Mouse (Mus musculus): Measurements from ENCODE around the gene Ptpn3. TPM values are rescaled to one million over a fixed set of nuclear protein-coding genes. Genes with fewer than 3 reads are reported as not detected.

Gene Ptpn3
- polyA plus RNA-seq, 1 experiment from 2014 or later: 3.9 TPM

DNA sequence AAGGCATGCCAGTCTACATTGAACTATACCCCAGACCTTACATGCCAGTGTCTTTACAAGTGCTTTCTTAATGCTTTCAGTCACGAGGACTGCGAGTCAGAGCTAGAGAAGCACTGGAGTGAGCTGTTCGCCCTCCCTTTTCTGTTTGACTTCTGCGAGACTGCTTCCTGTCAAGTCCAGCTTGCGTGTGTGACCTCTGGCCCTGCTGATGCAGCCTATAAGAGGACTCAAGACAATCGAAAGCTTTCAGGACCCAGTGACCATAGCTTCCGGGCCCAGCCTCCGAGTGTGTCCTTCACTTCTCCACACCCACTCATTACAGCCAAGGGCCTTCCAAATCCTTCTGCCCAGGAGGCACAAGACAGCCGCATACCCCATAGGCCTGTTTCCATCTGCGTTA is 126.3 kb downstream of the Ptpn3 start:
- H3K27me3 ChIP-seq: no peaks in the 10 kb centered on the region
- ATAC-seq (ENCODE audit: low FRiP score): no peak
- 63% methylated on average over 10 of the region's 10 CpGs for WGBS

DNA sequence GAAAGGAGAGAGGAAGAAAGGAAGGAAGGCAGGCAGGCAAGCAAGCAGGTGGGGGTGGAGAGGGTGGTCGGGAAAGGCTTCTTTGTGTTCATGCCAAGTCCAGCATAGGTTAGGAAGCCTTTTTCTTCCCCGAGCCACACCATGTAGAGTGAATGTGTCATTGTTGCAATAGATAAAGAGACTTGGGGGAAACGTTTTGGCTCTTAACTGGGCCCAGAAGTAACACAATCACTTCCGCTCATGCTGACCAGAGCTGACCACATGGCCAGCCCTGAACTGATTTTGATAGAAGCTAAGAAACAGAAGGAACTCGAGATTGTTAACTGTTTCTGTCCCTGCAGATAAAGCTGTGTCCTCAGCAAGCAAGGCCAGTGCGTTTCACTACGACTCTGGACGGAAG is 128.8 kb downstream of the Ptpn3 start:
- no peaks in the 10 kb centered on the region for H3K9me3 ChIP-seq
- H3K27me3 ChIP-seq: no peaks in the 10 kb centered on the region
- H3K36me3 ChIP-seq: no peaks in the 10 kb centered on the region
- no peak for ATAC-seq (ENCODE audit: low FRiP score)
- 61% methylated on average over 8 of the region's 8 CpGs for WGBS
- H3K4me1 ChIP-seq (replicated peaks): peaks cover 13% of the 10 kb centered on the region; the same call in 1 of the 2 replicates
- H3K9ac ChIP-seq: no peak overlapping the region
- H3K4me2 ChIP-seq: no peak overlapping the region
- no peak overlapping the region for H3K27ac ChIP-seq
- no peak overlapping the region for H3K4me3 ChIP-seq

More for the DNA sequence above, 126.3 kb downstream of the Ptpn3 start:
- Histone ChIP-seq H3K4me2 (no peak overlapping the region), H3K9ac (no peak overlapping the region), H3K9me3 (no peaks in the 10 kb centered on the region), H3K36me3 (no peaks in the 10 kb centered on the region), H3K4me1 (replicated peaks) (peaks cover 13% of the 10 kb centered on the region; the same call in 1 of the 2 replicates), H3K4me3 (no peak overlapping the region), H3K27ac (no peak overlapping the region)

DNA sequence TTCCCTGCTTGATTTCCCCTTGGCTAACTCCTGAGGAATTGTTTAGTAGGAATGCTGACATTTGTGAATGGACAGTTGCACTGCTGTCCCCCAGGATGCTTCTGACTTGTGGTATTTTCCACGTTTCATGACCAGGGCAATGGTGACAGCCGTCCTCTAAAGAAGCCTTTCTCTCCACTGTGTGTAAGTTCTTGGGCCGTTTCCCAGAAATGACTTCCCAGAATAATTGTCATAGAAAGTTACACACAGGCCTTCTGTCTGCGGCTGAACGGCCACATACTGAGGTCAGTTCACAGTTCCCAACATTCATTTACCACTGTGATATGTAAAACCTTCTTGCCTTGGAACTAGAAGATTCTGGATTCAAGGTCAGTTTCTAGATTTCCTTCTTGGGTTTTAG is 129.8 kb downstream of the Ptpn3 start:
- H3K9ac ChIP-seq: no peak overlapping the region
- ATAC-seq (ENCODE audit: low FRiP score): no peak
- 60% methylated on average over 5 of the region's 5 CpGs for WGBS
- H3K4me1 ChIP-seq (replicated peaks): peaks cover 13% of the 10 kb centered on the region; the same call in 1 of the 2 replicates
- H3K27ac ChIP-seq: 0 out of 2 replicates have a peak overlapping the region, but pooled peaks have one; percentile 9
- H3K9me3 ChIP-seq: no peaks in the 10 kb centered on the region
- no peak overlapping the region for H3K4me3 ChIP-seq
- no peaks in the 10 kb centered on the region for H3K27me3 ChIP-seq
- no peak overlapping the region for H3K4me2 ChIP-seq
- no peaks in the 10 kb centered on the region for H3K36me3 ChIP-seq

DNA sequence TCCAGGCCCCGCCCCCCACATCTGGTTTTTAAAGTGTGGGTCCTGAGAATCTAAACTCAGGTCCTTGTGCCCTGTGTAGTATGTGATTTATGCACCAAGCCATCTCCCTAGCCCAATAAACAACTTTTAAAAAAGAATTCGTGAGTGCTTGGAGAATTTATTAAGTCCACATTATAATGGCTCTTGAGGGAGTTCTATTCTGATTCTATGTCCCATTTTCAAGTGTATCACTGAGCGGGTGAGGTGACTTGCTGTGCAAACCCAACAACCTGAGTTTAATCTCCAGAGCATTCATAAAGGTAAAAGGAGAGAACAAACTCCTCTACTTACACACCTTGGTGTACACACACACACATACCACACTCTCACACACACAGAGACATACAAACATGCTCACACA is 133.0 kb downstream of the Ptpn3 start:
- Histone ChIP-seq H3K27me3 (no peaks in the 10 kb centered on the region), H3K4me1 (replicated peaks) (0 out of 2 replicates have a peak, but pooled peaks cover 8% of the 10 kb centered on the region), H3K36me3 (no peaks in the 10 kb centered on the region), H3K9me3 (no peaks in the 10 kb centered on the region), H3K27ac (no peak overlapping the region), H3K4me3 (no peak overlapping the region), H3K4me2 (no peak overlapping the region), H3K9ac (no peak overlapping the region)
- WGBS: 84% methylated on average over 3 of the region's 3 CpGs
- no peak for ATAC-seq (ENCODE audit: low FRiP score)

DNA sequence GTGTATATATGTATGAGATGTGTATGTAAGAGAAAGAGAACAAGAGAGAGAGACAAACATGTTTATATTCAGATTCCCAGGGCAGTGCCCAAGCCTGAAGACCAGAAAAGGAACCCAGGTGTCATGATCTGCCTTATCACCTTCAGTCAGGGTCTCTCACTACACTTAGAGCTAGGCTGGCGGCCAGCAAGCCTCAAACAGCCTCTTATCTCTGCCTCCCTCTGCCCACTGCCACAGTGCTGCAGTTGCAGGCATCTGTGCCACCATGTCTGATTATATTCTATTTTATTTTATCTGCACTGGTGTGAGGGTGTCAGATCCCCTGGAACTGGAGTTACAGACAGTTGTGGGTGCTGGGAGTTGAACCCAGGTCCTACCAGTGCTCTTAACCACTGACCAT is 133.4 kb downstream of the Ptpn3 start:
- no peak overlapping the region for H3K9ac ChIP-seq
- H3K9me3 ChIP-seq: no peaks in the 10 kb centered on the region
- WGBS: 94% methylated on average over 1 of the region's 1 CpGs
- H3K36me3 ChIP-seq: no peaks in the 10 kb centered on the region
- H3K4me2 ChIP-seq: no peak overlapping the region
- H3K4me1 ChIP-seq (replicated peaks): peaks cover 12% of the 10 kb centered on the region; the same call in 1 of the 2 replicates
- no peak overlapping the region for H3K27ac ChIP-seq
- H3K4me3 ChIP-seq: no peak overlapping the region
- ATAC-seq (ENCODE audit: low FRiP score): no peak
- no peaks in the 10 kb centered on the region for H3K27me3 ChIP-seq

DNA sequence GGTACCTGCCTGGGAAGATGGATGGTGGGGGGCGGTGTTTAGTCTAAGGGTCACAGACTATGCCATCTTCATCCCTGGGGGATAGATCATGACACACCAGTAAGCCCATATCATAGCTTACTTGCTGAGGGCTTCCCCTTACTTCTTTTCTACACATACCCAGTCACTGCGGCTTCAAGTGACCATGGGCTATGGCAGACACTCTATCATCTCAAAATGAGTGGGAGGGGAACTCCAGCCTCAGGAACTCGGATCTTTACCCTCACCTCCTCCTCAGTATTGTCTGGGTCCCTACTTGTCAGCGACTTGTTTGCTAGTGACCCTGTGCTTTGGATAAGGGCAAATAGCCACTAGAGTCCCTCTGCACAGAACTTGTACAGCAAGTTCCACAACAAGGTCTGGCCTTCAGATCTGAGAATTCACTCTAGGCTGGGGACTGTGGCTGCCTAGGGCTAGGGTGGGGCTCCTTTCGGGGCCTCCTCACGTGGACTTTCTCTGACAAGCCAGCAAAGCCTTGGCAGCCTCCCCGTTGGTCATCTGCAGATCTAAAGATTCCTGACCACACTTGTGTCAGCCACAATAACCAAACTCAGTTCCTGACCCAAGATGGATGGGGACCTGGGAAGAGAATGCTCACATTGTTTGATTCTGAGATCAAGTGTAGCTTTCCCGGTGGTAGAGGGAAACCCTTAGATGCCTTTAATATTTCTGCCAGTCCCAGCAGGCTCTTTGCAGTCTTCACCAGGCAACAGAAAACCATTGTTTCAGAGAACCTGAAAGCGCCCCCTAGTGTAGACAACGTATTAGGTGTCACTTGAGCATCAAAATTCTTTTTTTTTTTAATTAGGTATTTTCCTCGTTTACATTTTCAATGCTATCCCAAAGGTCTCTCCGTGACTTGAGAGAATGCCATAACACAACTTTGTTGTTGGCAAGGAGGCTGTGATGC is 134.4 kb downstream of the Ptpn3 start:
- no peak for ATAC-seq (ENCODE audit: low FRiP score)
- no peak overlapping the region for H3K4me2 ChIP-seq
- WGBS: 61% methylated on average over 12 of the region's 12 CpGs
- H3K27me3 ChIP-seq: no peaks in the 10 kb centered on the region
- peaks cover 16% of the 10 kb centered on the region for H3K4me1 ChIP-seq (replicated peaks)
- H3K9ac ChIP-seq: no peak overlapping the region
- H3K4me3 ChIP-seq: no peak overlapping the region
- no peak overlapping the region for H3K27ac ChIP-seq
- no peaks in the 10 kb centered on the region for H3K36me3 ChIP-seq
- H3K9me3 ChIP-seq: no peaks in the 10 kb centered on the region

DNA sequence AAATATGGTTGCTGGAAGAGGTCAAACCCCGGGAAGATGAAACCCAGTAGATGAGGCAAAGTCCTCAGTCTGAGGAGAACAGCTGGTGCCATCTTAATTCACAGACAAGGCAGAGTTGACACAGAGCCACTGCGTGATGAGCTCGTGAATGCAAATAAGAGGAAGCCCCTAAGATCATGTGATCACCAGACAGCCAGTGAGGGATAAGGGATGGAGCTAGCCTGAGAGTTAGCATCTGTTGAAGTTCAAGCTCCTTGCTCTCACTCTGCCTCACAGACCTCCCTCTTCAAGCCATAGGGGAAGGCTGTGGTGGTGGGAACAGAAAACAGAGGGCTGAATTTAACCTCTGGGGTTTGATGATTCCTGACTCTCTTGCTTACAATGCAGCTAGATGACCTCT is 136.0 kb downstream of the Ptpn3 start:
- Histone ChIP-seq H3K9me3 (no peaks in the 10 kb centered on the region), H3K36me3 (no peaks in the 10 kb centered on the region), H3K4me2 (no peak overlapping the region), H3K4me1 (replicated peaks) (peaks cover 10% of the 10 kb centered on the region), H3K27me3 (no peaks in the 10 kb centered on the region), H3K9ac (no peak overlapping the region), H3K27ac (no peak overlapping the region), H3K4me3 (no peak overlapping the region)
- 48% methylated on average over 3 of the region's 3 CpGs for WGBS
- no peak for ATAC-seq (ENCODE audit: low FRiP score)

DNA sequence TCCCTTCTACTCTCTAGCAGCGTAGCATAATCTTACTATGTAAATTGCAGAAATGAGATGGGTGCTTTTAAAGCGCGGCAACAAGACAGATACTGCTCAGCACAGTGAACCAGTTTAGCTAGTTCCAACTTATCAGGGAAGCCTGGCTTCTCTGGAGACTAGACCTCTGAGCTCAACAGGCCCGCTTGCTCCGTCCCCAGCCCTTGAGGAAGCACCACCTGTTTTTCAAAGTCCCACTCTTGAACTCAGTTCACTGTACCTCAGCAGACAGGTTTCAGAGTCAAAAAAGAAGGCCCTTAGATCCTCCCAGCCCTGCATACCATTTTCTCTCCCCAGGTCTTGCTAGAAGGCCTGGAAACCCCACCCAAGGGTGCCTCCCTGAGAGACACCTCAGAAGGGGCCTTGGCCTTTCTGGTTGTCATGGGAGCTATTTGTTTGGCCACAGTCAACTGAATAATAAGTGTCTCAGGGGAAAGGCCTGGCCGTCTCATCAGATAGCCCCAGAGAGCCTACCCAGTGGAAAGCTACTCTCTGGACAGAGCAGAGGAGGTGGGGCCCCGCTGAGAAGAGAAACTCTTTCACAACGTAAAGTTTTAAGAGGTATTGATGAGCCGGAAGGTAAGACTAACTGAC is 136.9 kb downstream of the Ptpn3 start:
- Histone ChIP-seq H3K4me1 (replicated peaks) (peaks cover 10% of the 10 kb centered on the region), H3K4me2 (no peak overlapping the region), H3K4me3 (no peak overlapping the region), H3K9ac (no peak overlapping the region), H3K27me3 (no peaks in the 10 kb centered on the region), H3K27ac (no peak overlapping the region), H3K36me3 (no peaks in the 10 kb centered on the region), H3K9me3 (no peaks in the 10 kb centered on the region)
- ATAC-seq (ENCODE audit: low FRiP score): no peak
- 90% methylated on average over 9 of the region's 9 CpGs for WGBS

DNA sequence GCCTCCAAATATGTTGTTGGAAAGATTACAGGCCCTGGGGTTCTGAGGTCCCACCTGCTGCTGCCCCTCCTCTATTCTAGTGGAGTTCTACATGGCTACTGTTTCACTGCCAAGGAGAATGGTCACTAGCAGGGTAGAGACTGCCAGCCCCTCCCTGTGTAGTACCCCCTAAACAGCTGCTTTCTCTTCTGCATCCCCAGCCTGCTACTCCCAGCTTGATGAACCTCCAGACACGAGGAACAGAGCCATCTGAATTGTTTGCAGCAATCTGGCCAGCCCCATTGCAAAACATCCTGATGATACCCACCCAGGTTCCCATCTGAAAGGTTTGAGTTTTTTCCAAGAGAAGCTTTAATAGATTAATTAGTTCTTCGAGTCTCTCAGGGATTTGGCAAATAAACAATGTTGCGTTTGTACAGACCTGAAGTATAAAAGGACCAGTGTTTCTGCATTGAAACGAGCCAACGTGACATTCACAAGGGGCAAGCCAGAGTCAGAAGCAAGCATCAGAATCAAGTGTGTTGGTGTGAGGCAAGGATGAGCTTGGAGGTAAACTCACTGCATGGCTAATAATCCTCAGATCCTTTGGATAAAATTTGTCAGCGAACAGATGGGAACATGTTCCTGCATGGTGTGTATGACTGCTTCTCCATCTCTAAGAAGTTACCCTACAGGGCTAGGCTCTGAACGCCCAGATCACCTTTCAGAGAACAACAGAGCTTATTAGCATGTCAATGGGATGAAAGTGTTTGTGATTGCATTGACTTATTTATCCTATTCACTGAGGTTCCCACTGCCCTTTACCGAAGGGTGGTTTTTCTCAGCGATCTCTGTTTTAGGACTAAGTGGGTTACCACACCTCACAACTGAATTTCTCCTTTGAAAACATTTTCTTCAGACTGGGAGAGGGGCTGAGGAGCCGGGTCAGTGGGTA is 138.6 kb downstream of the Ptpn3 start:
- 25% methylated on average over 10 of the region's 10 CpGs for WGBS
- H3K9me3 ChIP-seq: no peaks in the 10 kb centered on the region
- no peaks in the 10 kb centered on the region for H3K36me3 ChIP-seq
- no peaks in the 10 kb centered on the region for H3K27me3 ChIP-seq
- H3K4me1 ChIP-seq (replicated peaks): peaks cover 10% of the 10 kb centered on the region
- H3K27ac ChIP-seq: 0 out of 2 replicates have a peak overlapping the region, but pooled peaks have one; percentile 35
- no peak overlapping the region for H3K4me3 ChIP-seq
- H3K4me2 ChIP-seq: no peak overlapping the region
- no peak for ATAC-seq (ENCODE audit: low FRiP score)
- no peak overlapping the region for H3K9ac ChIP-seq

DNA sequence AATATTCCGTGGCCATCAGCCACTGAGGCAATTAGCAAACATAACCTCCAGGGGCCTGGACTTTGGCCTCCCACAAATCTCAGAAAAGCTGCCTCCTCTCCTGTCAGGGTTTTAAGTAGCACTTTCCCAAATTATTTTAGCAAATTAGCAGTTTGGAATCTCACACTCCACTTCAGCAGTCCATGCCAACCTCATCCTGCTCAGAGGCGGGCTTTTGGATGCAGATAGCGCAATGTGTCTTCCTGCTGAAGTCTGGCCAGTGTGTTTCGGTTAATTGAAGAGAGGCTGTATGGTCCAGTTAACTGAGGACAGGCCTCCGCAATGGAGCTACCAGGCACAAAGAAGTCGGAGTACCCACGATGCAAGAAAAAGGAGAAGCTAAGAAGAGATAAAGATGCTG is 141.1 kb downstream of the Ptpn3 start:
- H3K4me3 ChIP-seq: no peak overlapping the region
- H3K9me3 ChIP-seq: no peaks in the 10 kb centered on the region
- no peaks in the 10 kb centered on the region for H3K36me3 ChIP-seq
- H3K27me3 ChIP-seq: no peaks in the 10 kb centered on the region
- no peak overlapping the region for H3K27ac ChIP-seq
- H3K9ac ChIP-seq: no peak overlapping the region
- peaks cover 7% of the 10 kb centered on the region for H3K4me1 ChIP-seq (replicated peaks)
- H3K4me2 ChIP-seq: no peak overlapping the region
- no peak for ATAC-seq (ENCODE audit: low FRiP score)
- WGBS: 80% methylated on average over 7 of the region's 7 CpGs

DNA sequence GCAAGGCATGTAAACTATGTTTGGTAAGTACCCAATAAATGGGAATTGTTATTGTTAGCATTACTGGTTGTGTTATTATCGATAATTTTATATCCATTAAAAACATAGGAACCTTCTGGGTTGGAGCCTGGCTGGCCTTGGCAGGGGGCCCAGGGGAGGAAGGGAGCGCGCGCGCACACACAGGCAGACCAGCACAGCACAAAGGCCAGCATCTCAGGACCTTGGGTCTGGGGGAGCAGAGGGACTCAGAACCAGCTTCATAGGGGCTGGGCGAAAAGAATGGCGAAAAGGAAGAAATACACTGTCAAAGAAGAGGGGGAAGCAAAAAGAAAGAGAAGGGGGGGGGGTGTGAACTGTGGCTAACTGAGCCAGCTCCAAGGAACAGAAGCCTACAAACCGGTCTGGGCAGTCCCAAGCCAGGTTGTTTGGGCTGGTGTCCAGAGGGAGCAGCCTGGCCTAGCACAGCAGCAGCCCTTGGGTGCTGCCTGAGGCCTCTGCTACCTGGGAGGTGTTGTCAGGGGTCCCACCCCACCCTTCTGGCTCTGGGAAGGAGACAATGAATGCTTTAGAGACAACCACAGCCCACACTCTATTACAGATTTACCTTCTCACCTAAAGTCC is 145.0 kb downstream of the Ptpn3 start:
- WGBS: 77% methylated on average over 8 of the region's 8 CpGs
- Histone ChIP-seq H3K4me1 (replicated peaks) (peaks cover 13% of the 10 kb centered on the region), H3K4me3 (no peak overlapping the region), H3K27ac (no peak overlapping the region), H3K4me2 (no peak overlapping the region), H3K9me3 (no peaks in the 10 kb centered on the region), H3K9ac (no peak overlapping the region), H3K36me3 (no peaks in the 10 kb centered on the region), H3K27me3 (no peaks in the 10 kb centered on the region)
- no peak for ATAC-seq (ENCODE audit: low FRiP score)

All from hindbrain, embryonic 13.5 days (tissue).